Mouse (Mus musculus) thymus, adult 2 months (tissue): Measurements from ENCODE around the gene E130309D02Rik.

Experiments
- CTCF ChIP-seq: fragments of 200-500 bp; IDR thresholded peaks from 2 replicates; pipeline ENCODE4 v1.5.1; 2012; ENCODE audit warnings: mild to moderate bottlenecking, control low read depth, low read length, moderate library complexity, borderline replicate concordance; ENCODE audit not compliant: control insufficient read depth, poor library complexity, insufficient read depth; ENCODE audit errors: extremely low read depth
- POLR2A ChIP-seq: fragments of 200-500 bp; IDR thresholded peaks from 2 replicates; pipeline ENCODE4 v1.6.1; 2012; ENCODE audit warnings: mild to moderate bottlenecking, low read length, control low read depth, moderate library complexity; ENCODE audit not compliant: control insufficient read depth, poor library complexity, insufficient read depth; ENCODE audit errors: extremely low read depth

- no peak for TF ChIP-seq CTCF
- no peak for TF ChIP-seq POLR2A
These were observed 44.8 kb upstream of the E130309D02Rik start for GRCm38 (mm10) chr5:143360000-143360399.
